Mouse (Mus musculus) liver, embryonic 14.5 days (tissue): ENCODE results near the gene Rab8b. TPM values are rescaled to one million over a fixed set of nuclear protein-coding genes. Genes with fewer than 3 reads are reported as not detected.

Experiments
- ATAC-seq: fragments of 200-750 bp; cut with Nextera tagmentation; 2 replicates; pipeline ENCODE4 v1.8.0; 2017; ENCODE audit warnings: moderate number of reproducible peaks, mild to moderate bottlenecking, moderate library complexity; ENCODE audit not compliant: insufficient read depth
- DNase-seq, 3 experiments: peaks; one replicate each; pipeline ENCODE4 v3.0.0-alpha.2; 2012 to 2013; ENCODE audit warnings: low read depth in 3 of 3, low spot score in 3 of 3
- H3K27ac ChIP-seq: fragments of 300-500 bp; sonication (generic); 2 replicates; pipeline ENCODE4 v1.5.1; 2014; ENCODE audit warnings: moderate library complexity, mild to moderate bottlenecking, control low read depth, inconsistent platforms
- H3K27me3 ChIP-seq: fragments of 300-500 bp; sonication (generic); 2 replicates; pipeline ENCODE4 v1.6.1; 2014; ENCODE audit warnings: mild to moderate bottlenecking, low read length, moderate library complexity; ENCODE audit not compliant: control insufficient read depth, insufficient read depth
- H3K36me3 ChIP-seq: fragments of 300-500 bp; sonication (generic); replicated peaks from 2 replicates; pipeline ENCODE4 v1.6.1; 2014; ENCODE audit warnings: low read depth; ENCODE audit not compliant: control insufficient read depth, insufficient read depth
- H3K4me1 ChIP-seq, 2 experiments: fragments of 200-500 bp in 1 of 2; fragments of 300-500 bp in 1 of 2; sonication (generic) in 1 of 2; replicated peaks; 2 replicates each; pipeline ENCODE4 v1.6.1; 2012 to 2014; ENCODE audit warnings: antibody characterized with exemption in 1 of 2, inconsistent platforms in 1 of 2, low read length in 1 of 2; ENCODE audit not compliant: control insufficient read depth in 2 of 2, insufficient read depth in 2 of 2
- H3K4me2 ChIP-seq: fragments of 300-500 bp; sonication (generic); 2 replicates; pipeline ENCODE4 v1.6.1; 2014; ENCODE audit warnings: low read depth, mild to moderate bottlenecking, control low read depth, moderate library complexity
- H3K4me3 ChIP-seq, 2 experiments: fragments of 200-500 bp in 1 of 2; fragments of 300-500 bp in 1 of 2; sonication (generic) in 1 of 2; 2 replicates each; pipeline ENCODE4 v1.5.1; 2012 to 2014; ENCODE audit warnings: low read depth in 2 of 2, low read length in 2 of 2, mild to moderate bottlenecking in 2 of 2, control low read depth in 1 of 2, inconsistent platforms in 1 of 2, moderate library complexity in 1 of 2; ENCODE audit not compliant: insufficient read depth in 1 of 2
- H3K9ac ChIP-seq: fragments of 300-500 bp; sonication (generic); replicated peaks from 2 replicates; pipeline ENCODE4 v1.6.1; 2014; ENCODE audit warnings: mild to moderate bottlenecking, control low read depth, moderate library complexity
- H3K9me3 ChIP-seq: fragments of 300-500 bp; sonication (generic); 2 replicates; pipeline ENCODE4 v1.6.1; 2016; ENCODE audit warnings: low read length, mixed read lengths; ENCODE audit not compliant: control insufficient read depth
- CTCF ChIP-seq: IDR thresholded peaks from 2 replicates; pipeline ENCODE4 v1.5.1; 2016; ENCODE audit warnings: antibody characterized with exemption, low read depth, control low read depth
- EP300 ChIP-seq: IDR thresholded peaks from 2 replicates; pipeline ENCODE4 v1.6.1; 2016; ENCODE audit warnings: antibody characterized with exemption, low read depth
- WGBS: fragments of 180-500 bp; shearing (Covaris S2); extraction: QIAGEN DNeasy Blood & Tissue Kit; methylation state at CpG from one replicate; pipeline ENCODE4 v1.1.7; 2014; ENCODE audit not compliant: insufficient replicate concordance; 5-methylcytosine and 5-hydroxymethylcytosine counted together
- polyA plus RNA-seq, 2 experiments: library from polyadenylated mRNA; depleted of rRNA in 1 of 2; stranded (reverse) in 1 of 2; unstranded in 1 of 2; fragments of >200 nt; fragmentation: Nextera tagmentation in 1 of 2; extraction: Ambion mirVana in 1 of 2; gene quantifications; 2 replicates each; pipeline versions ENCODE4 v1.2.1 to v1.2.3; 2012 to 2014

The Rab8b gene
- polyA plus RNA-seq, 2 experiments: 18.3 to 20.6 TPM

DNA sequence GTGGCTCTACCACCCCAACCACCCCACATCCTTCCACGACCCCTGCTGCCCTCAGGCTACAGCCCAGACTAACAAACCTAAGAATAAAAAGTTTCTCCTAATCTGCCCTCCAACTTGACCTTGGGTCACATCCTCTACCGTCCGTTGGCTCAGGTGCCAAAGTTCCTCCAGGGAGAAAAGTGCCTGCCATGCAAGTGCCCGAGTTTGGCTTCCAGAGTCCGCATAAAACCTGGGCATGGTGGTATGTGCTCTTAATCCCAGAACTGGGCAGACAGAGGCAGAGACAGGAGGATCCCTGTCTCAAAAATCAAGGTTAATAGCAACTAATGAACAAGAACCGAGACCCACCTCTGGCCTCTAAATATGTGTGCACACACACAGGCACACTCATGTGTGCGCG, 12.4 kb downstream of the Rab8b start:
- no peak overlapping the region for H3K4me2 ChIP-seq
- no peaks in the 10 kb centered on the region for H3K27me3 ChIP-seq
- no peak overlapping the region for H3K9ac ChIP-seq
- no peak overlapping the region for H3K27ac ChIP-seq
- WGBS: 83% methylated on average over 8 of the region's 8 CpGs
- H3K4me1 ChIP-seq: peaks cover 31 to 39% of the 10 kb centered on the region in 2 experiments
- H3K9me3 ChIP-seq: no peaks in the 10 kb centered on the region
- peaks cover 16% of the 10 kb centered on the region for H3K36me3 ChIP-seq
- DNase-seq (no peak), ATAC-seq (no peak)
- no peak for TF ChIP-seq EP300
- H3K4me3 ChIP-seq: no peak overlapping the region

DNA sequence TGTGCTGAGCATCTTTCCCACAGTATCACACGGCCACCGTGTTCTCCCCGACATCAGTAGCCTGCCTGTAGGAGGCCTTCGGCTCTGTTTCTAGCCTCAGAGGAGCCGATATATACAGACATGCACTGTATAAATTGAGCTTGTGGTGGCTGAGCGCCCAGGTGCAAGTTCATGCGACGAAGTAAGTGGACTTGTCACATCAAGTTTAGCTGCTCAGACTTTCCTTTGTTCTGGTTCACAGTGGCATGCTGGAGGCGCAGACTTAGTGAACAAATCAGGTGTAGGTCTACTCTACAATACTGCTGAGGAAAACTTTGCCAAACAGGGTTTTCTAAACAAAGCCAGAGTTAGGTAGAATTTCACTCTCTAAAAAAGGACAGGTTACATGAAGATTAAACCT, 13.5 kb downstream of the Rab8b start:
- Histone ChIP-seq H3K9ac (no peak overlapping the region), H3K9me3 (no peaks in the 10 kb centered on the region), H3K4me2 (no peak overlapping the region), H3K27me3 (no peaks in the 10 kb centered on the region), H3K27ac (no peak overlapping the region), H3K4me1 (peaks cover 20 to 29% of the 10 kb centered on the region in 2 experiments), H3K36me3 (peaks cover 10% of the 10 kb centered on the region), H3K4me3 (no peak overlapping the region)
- DNase-seq (no peak), ATAC-seq (no peak)
- WGBS: 86% methylated on average over 9 of the region's 9 CpGs
- no peak for TF ChIP-seq EP300
- TF ChIP-seq CTCF: no peak

DNA sequence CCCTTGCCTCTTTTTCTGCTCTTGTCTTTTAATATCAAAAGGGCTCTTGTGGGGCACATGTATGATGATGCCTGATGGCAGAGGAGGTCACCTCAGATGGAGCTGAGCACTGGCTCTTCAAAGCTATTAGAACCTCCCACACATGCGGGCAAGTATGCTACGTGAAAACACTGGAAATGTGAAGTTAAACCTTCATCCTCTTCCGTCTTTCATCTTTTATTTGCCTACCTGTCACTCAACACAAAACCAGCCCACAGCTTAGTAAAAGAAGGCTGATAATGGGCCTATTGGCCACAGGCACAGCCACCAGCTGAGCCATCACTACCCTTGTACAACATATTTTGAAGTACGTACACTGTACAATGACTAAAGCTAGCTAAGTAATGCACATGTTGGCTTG, 20.0 kb downstream of the Rab8b start:
- Histone ChIP-seq H3K27ac (peak overlapping the region; percentile 68), H3K4me3 (no peak overlapping the region), H3K9me3 (no peaks in the 10 kb centered on the region), H3K9ac (peak overlapping the region; percentile 23), H3K4me1 (peaks cover 54 to 55% of the 10 kb centered on the region in 2 experiments), H3K36me3 (peaks cover 5% of the 10 kb centered on the region; the same call in 1 of the 2 replicates), H3K4me2 (peak overlapping the region; percentile 34), H3K27me3 (no peaks in the 10 kb centered on the region)
- WGBS: 71% methylated on average over 4 of the region's 4 CpGs
- TF ChIP-seq CTCF: no peak
- TF ChIP-seq EP300: no peak
- DNase-seq (no peak), ATAC-seq (no peak)

DNA sequence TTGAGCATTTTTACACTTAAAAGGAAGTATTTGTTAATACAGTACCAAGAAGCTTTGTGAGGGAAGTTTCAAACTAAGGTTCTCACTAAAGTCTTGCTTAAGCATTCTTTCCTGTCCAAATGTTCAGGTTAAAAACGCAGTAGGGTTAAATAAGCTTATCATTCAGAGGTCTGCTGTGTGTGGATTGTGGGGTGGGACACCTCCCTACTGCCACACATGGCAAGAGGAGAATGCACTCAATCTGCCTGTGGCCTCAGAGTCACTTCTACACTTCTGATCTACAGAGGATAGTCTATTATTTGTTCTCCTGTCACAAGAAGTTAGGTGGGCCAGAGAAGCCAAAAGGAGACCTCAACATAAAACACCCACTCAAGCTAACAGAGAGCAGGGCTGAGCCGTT, 20.4 kb downstream of the Rab8b start:
- peaks cover 5% of the 10 kb centered on the region; the same call in 1 of the 2 replicates for H3K36me3 ChIP-seq
- no peak overlapping the region for H3K4me3 ChIP-seq
- WGBS: 17% methylated on average over 2 of the region's 2 CpGs
- H3K9me3 ChIP-seq: no peaks in the 10 kb centered on the region
- no peak for TF ChIP-seq EP300
- TF ChIP-seq CTCF: peak; percentile 27
- no peaks in the 10 kb centered on the region for H3K27me3 ChIP-seq
- peak overlapping the region; percentile 68 for H3K27ac ChIP-seq
- peak overlapping the region; percentile 34 for H3K4me2 ChIP-seq
- DNase-seq: no peak
- H3K4me1 ChIP-seq: peaks cover 57 to 59% of the 10 kb centered on the region in 2 experiments
- peak overlapping the region; percentile 34 for H3K9ac ChIP-seq
- ATAC-seq: no peak

DNA sequence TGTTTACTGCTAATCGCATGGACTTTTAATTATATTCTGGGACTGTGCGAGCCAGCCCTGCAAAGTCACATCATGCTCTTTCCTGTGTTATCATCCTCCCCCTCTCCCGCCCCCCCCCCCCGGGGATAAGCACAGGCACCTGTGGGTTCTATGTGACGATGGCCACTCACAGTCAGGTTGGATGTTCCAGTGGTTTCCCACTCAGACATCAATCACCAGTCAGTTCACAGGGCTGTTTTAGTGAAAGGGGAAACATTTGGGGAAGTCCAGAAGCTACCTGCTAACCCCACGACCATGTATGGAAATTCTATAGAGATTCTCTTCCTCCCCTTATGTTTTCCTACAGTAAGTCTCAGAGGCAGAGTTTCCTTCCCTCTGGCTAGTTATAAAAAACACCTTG, 21.6 kb downstream of the Rab8b start:
- 0 out of 2 replicates have a peak overlapping the region, but pooled peaks have one; percentile 3 for H3K9ac ChIP-seq
- no peaks in the 10 kb centered on the region for H3K36me3 ChIP-seq
- DNase-seq: no peak
- no peak overlapping the region for H3K4me3 ChIP-seq
- 38% methylated on average over 6 of the region's 6 CpGs for WGBS
- peaks cover 57 to 63% of the 10 kb centered on the region in 2 experiments for H3K4me1 ChIP-seq
- H3K27ac ChIP-seq: peak overlapping the region; percentile 98
- no peak overlapping the region for H3K4me2 ChIP-seq
- no peak for ATAC-seq
- H3K9me3 ChIP-seq: no peaks in the 10 kb centered on the region
- H3K27me3 ChIP-seq: no peaks in the 10 kb centered on the region
- TF ChIP-seq CTCF: no peak
